Mouse (Mus musculus): ENCODE measurements at regions not wholly inside any gene's neighbourhood (a gene's known extent, or its start where the extent isn't known, plus 50 kb on each side); places are given as distances from the start of the nearest gene placed in this dataset.
A peak's percentile ranks its signal among the peaks of the same experiment; 100 is the strongest.

DNA sequence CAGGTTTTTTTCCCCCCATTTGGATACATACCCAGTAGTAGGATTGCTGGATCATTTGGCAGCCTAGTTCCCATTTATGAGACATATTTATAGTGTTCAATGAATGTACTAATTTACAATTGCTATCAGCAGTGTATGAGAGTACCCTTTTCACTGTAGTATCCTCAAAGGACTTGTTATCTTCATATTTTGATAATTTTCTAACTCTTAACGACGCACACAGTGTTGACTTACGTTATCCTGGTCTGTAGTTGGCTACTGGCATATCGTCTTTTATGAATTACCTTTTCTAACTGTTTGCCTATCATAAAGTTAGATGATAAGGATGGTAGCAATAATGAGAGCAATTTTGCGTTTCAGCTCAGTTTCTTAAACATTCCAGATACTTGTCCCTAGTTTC, 186.8 kb downstream of the Foxo1 start:
- no peak for DNase-seq (ENCODE audit: low read depth, low spot score)

DNA sequence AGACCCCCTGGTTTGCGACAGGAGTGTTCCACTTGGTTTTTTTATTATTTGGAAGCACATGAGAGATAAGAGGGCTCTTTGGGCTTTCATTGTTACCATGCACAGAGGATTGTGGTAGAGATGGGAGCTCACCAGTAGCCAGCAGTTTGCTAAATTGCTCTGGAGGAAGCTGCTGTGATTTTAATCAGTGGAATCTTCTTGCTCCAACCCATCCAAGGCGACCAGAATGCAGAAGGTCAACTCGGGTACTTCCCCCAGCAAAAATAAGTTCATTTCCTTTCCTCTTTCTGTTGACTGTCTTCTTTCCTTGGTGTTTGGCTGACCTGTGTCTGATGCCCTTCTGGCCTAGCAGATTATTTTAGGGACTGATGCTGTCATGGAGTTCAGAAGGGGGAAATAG, 184.9 kb downstream of the Foxo1 start:
- no peak for DNase-seq (ENCODE audit: low read depth, low spot score)

DNA sequence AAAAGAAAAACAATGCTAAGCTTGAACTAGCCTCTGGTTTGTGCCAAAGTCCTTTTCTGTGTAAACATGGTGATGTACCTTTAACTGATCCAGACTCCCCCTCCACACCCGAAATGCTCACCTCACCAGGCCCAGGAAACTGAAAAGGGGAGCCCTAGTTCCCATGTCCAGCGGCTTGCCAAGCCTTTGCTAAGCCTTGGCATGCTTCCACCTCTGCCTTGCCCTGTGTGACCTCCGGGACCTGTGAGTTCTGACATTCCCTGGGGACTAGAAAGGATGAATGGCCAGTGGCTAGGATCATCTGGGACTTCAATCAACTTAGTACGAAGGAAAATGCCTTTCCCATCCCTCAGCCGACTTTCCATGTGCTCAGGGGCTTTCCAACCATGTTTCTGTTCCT, 184.2 kb downstream of the Foxo1 start:
- DNase-seq (ENCODE audit: low read depth, low spot score) = no peak

DNA sequence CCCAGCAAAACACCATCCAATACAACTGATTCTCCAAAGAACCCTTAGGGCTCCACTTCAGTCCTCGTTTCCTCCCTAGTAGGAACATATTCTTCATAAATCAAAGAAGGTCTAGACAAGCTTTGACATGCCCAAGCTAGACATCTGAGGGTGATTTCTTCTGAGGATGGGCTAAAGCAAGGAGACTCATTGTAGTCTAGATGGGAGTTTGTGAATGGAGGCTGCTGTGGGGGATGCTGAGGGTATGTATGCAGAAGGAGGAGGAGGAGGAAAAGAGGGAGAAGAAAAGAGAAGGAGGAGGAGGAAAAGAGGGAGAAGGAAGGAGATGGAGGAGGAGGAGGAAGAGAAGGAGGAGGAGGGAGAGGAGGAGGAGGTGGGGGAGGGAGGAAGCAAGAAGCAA, 178.9 kb downstream of the Foxo1 start:
- DNase-seq (ENCODE audit: low read depth, low spot score) = no peak

DNA sequence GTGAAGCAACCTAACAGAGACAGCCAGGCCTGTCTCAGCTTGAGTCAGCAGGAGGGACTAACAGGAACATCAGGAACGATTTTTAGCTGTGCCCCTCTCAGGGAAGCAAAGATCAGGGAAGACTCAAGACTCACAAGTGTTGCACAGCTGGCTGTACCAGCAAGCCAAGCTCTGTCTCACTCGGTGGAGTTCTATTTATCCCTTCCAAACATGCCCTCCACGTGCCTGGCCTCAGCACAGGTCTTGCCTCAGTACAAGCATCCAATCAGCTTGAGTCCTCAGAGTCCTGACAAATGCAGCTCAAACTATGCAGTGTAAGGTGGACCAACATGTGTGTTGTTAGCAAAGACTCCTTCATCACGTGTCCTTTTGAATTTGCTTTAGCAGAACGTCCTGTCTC, 178.4 kb downstream of the Foxo1 start:
- DNase-seq (ENCODE audit: low read depth, low spot score) = no peak

DNA sequence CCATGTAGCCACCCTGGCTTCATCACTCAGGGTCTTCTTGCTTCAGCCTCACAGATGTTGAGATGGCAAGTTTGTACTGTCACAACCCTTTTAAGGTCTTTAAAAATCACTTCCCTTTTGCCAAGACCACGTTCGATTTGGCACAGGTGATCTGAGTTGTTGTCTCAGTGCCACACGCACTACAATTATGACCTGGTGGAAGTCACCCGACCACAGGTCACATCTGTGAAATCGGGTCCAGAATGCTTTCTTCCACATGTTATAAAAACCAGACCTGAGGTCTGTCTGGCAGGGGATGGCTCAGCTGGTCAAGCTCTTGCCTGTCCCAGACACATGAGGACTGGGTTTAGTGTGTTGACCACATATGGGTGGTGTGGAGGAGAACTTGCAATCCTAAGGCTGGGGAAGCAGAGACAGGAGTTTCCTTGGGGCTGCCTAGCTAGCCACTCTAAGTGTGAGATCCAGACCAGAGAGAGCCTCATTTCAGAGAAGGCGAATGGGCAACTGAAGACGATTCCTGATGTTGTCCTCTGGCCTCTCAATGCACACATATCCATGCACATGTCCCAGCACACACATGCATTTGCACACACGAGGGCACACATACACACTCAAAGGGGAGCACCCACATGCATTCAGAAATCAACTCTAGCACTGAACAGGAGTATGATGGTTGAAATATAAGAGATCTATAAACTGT, 176.4 kb downstream of the Foxo1 start:
- DNase-seq (ENCODE audit: low read depth, low spot score) = no peak

DNA sequence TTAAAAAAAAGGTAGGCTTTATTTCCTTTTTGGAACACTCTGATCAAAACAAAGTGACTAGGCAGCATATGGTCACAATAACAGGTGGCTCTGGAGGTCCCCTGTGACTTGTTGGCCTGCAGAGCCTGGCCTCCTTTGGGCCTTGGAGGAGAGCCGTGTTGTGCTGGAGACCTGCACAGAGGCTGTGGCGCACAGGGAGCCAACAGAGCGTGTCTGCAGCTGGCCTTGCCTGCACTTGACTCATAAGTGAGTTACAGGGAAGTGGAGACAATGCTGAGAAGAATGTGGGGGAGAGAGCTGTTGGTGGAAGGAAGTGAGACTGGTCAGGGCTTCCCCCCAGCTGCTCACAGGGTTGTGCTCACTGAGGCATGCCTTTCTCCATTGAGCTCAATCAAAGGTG, 175.7 kb downstream of the Foxo1 start:
- DNase-seq (ENCODE audit: low read depth, low spot score) = peak; percentile 48

DNA sequence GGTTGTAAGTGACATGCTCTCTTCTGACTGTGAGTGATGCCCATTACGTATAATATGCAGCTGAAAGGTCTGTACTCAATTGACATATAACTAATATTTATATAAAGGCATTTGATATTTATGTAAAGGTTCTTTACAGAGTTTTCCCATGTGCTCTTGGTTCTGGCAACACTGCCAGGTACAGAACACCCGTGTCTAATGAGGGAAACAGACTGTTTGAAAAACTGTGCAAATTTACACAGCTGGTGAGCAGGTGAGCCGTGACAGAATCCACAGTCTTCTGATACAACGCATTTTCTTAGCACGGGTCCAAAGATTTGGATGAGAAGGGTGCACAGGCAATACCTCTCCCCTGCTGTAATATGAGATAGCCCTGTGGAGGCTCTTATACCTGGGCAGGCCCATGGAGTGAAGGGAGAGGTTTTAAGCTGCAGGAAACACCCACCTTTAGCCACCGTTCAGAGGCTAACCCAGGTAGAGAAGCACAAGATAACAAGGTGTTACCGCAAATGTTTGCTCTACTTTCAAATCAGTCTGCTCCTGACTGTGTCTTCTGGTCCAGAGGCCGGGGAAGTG, 161.0 kb downstream of the Foxo1 start:
- DNase-seq (ENCODE audit: low read depth, low spot score) = no peak

DNA sequence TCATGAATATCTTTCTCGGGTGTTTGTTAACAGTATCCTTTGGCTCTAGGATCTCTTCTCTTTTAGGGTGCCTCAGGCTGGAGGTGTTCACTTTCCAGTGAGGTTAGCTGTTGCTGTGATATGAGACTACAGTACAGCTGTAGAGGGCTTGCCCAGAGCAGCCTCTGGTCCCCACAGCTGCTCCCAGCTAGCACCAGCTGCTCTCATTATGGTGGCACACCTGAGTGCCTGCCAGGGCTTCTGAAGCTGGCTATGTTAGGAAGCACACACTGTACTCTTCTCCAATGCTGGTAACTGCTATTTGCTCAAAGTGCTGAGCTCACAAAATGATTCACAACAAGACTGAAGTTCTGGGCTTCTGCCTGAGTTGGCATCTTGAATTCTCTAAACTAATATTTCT, 154.7 kb downstream of the Foxo1 start:
- no peak for DNase-seq (ENCODE audit: low read depth, low spot score)

DNA sequence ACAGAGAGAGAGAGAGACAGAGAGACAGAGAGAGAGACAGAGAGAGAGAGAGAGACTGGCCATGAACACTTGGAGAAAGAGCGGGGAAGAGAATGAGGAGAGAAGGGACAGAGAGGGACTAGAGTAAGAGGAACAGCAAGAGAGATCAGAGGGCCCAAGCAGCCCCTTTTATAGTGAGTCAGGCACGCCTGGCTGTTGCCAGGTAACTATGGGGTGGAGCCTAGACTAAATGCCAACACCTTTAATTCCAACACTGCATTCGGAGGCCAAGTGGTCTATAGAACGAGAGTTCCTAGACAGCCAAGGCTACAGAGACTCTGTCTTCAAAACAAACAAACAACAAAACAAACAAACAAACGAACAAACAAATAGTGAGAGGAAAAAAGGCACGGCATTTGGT, 148.1 kb downstream of the Foxo1 start:
- DNase-seq (ENCODE audit: low read depth, low spot score) = no peak

DNA sequence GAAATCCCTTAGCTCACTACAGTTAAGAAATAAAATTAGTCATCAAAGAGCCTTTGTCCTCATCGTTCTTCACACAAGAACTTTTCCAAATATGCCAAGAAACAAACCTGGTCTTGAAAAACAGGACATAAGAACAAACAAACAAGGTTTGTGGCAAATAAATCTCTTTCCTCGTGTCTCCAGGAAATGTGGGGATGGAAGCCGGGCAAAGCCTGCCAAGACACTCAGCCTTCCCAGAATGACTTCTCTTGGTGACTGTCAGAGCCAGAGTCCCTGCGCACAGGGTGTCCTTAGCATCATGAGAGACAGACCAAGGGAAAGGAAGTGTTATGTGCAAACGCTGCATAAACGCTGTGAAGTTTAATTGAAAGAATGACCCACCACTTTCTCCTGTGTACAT, 147.2 kb downstream of the Foxo1 start:
- DNase-seq (ENCODE audit: low read depth, low spot score) = no peak

DNA sequence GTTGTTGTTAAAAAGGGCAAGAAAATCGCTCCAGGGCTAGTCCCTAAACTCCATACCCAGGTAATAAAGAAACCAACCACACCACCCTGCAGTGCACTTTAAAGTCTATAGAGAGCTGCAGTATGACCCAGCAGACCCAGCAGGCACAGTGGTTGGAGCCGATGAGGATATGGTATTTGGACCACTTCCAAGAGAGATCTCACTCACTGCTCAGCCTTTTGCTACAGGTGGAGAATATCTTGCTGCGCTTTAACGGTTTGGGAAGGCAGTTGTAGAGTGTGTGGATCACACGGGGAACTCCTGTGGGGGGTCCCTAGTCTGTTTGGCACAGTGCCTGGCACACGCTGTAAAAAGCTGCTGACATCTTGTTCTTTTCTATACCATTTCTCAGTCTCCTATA, 145.9 kb downstream of the Foxo1 start:
- DNase-seq (ENCODE audit: low read depth, low spot score) = no peak

DNA sequence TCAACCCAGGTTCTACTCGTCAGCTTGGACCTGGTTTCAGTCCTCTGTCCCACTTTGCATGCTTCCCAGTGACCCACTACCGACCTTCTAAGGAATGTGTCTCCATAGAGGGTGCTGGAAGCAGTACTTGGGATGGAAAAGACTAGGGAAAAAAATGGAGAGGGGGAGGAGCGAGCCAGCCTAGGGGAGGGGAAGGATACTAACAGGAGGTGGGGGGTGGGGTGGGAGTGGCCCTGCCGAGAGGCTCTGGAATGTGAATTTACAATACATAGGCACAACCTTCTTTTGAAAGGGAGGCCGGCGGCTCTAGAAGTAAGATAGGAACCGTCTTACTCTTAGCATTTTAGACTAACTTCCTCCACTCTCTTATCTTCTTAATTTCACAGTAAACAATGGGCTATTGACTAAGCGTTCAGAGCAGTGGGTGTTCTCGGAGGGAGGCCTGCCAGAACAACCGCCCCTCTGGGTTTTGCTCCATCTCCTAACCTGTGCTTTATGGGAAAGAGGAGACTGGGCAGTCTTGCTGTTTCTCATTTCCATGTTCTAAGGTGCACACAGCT, 145.1 kb downstream of the Foxo1 start:
- DNase-seq (ENCODE audit: low read depth, low spot score) = peak; percentile 67

DNA sequence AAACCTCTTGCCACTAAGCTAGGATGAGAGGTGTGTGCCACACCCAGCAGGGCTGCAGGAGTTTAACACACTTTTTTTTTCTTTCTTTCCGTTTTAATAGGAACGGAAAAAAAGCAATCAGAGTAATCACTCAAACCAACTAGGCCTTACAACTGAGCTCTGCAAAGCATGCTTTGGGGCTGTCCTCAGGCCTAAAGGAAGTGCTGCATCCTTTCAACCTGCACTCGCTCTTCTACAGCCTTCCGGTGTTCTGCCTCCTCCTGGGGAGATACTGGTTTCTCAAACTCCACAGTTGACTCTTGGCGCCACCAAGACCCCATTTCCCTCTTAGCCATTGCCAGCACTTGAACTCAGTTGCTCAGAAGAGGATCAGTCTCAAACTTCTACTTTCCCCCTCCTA, 143.2 kb downstream of the Foxo1 start:
- DNase-seq (ENCODE audit: low read depth, low spot score) = no peak

DNA sequence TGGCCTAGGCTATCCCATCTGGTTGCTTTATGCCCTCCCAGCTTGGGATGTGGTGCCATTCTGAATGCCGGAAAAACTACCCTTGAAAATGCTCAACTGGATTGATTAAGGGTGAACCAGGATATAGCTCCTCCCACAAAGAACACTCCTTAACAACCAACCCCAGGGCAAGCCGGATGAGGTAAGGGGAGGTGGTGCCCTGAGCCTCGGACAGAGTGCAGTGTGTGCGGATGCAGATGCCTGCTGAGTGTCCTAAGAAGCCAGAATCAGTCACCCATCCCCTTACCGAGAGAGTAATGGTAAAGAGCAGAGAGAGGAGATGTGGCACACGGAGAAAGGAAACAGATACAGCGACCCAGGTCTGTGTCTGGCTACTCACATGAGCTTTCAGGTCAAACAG, 141.3 kb downstream of the Foxo1 start:
- DNase-seq (ENCODE audit: low read depth, low spot score) = no peak

DNA sequence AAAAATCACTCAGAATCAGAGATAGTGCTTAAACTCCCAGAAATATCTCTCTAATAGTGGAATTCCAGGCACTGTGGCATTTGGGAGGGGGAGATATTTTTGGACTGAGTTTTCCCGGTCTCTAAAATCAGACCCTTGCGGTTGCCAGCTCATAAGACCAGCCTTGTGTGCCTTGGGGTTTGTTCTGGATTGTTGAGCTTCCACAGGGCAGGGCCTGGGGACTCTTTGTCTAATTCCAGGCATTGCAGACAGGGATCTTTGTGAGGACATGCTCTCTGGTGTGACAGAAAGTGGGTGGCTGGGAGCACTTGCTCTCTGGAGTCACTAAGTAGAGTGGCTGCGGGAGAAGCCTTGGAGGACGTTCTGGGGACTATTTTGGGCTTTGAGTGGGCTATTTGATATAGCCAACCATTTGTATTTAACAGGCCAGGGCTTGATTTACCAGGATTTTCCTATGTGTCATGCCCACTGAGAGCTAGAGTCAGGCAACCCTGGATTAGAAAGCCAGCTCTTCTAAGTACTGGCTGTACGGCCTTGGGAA, 138.7 kb downstream of the Foxo1 start:
- no peak for DNase-seq (ENCODE audit: low read depth, low spot score)

DNA sequence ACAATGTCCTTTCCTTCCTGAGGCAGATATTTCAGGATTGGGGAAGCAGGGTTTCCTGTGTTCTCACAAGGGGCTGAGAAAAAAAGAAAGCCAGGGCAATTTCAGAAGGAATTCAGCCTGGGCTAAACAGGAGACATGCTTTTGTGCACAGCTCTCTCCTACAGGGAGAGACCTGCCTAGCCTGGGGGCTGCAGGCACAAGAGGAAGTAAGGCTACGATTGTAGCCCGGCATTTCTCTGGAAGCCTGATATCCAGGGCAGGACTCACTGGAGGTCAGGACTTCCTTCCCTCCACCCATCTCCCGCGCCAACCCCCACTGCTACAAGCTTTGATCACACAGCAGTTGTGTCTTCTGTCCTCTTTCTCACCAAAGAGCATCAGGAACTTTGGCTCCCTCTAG, 136.5 kb downstream of the Foxo1 start:
- DNase-seq (ENCODE audit: low read depth, low spot score) = no peak

DNA sequence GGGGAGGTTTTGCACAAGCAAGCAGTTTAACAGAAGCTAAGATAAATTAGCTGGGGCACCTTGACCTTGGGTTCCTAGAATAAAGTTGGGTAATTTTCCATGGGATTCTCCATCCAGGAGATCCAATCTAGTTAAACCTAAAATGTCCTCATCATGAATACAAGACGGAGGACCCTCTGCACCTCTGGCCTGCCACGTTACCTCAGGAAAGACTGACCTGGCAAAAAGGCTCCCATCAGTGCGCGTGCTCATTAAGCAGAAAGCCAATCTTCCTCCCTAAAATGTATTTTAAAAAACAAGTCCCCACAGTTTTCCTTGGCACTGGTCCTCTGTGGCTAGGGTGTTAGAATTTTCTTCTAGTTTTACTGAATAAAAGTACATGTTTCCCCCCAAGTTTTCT, 134.9 kb downstream of the Foxo1 start:
- no peak for DNase-seq (ENCODE audit: low read depth, low spot score)
